Mouse (Mus musculus): ENCODE measurements at regions not wholly inside any gene's neighbourhood (a gene's known extent, or its start where the extent isn't known, plus 50 kb on each side); places are given as distances from the start of the nearest gene placed in this dataset.
A peak's percentile ranks its signal among the peaks of the same experiment; 100 is the strongest.

- Histone ChIP-seq H3K4me1 (ENCODE audit: insufficient read depth, low read length) (no peaks in the 10 kb centered on the region), H3K9me3 (ENCODE audit: low read length) (no peaks in the 10 kb centered on the region), H3K4me3 (ENCODE audit: low read depth, low read length) (no peak overlapping the region), H3K4me2 (ENCODE audit: low read depth, low read length, poor library complexity, severe bottlenecking) (no peak overlapping the region), H3K9ac (replicated peaks; ENCODE audit: low read length, poor library complexity, severe bottlenecking) (no peak overlapping the region), H3K27me3 (ENCODE audit: insufficient read depth, low read length) (no peaks in the 10 kb centered on the region), H3K36me3 (ENCODE audit: insufficient read depth, low read length) (no peaks in the 10 kb centered on the region), H3K27ac (ENCODE audit: low read depth, low read length) (no peak overlapping the region)
- ATAC-seq (ENCODE audit: low FRiP score) (no peak), DNase-seq (ENCODE audit: low spot score) (no peak)
- 90% methylated on average over 2 of the region's 2 CpGs for WGBS
- TF ChIP-seq CTCF (IDR thresholded peaks at IDR 0.05): no peak
Measured at GRCm38 (mm10) chr6:148660152-148660551, 171.1 kb downstream of the Ipo8 start.

- no peak overlapping the region for H3K27ac ChIP-seq (ENCODE audit: low read depth, low read length)
Measured at GRCm38 (mm10) chr6:148653216-148653615, 178.1 kb downstream of the Ipo8 start.

GRCm38 (mm10) chr6:148652434-148652833 is 178.8 kb downstream of the Ipo8 start:
- 32% methylated on average over 4 of the region's 4 CpGs for WGBS
- no peak overlapping the region for H3K9ac ChIP-seq (replicated peaks; ENCODE audit: low read length, poor library complexity, severe bottlenecking)
- H3K4me1 ChIP-seq (ENCODE audit: insufficient read depth, low read length): no peaks in the 10 kb centered on the region
- no peak overlapping the region for H3K4me2 ChIP-seq (ENCODE audit: low read depth, low read length, poor library complexity, severe bottlenecking)
- H3K27me3 ChIP-seq (ENCODE audit: insufficient read depth, low read length): no peaks in the 10 kb centered on the region
- no peak for DNase-seq (ENCODE audit: low spot score)
- peak; percentile 54 for ATAC-seq (ENCODE audit: low FRiP score)
- TF ChIP-seq CTCF (IDR thresholded peaks at IDR 0.05): no peak
- no peak overlapping the region for H3K4me3 ChIP-seq (ENCODE audit: low read depth, low read length)
- no peaks in the 10 kb centered on the region for H3K9me3 ChIP-seq (ENCODE audit: low read length)
- no peak overlapping the region for H3K27ac ChIP-seq (ENCODE audit: low read depth, low read length)
- no peaks in the 10 kb centered on the region for H3K36me3 ChIP-seq (ENCODE audit: insufficient read depth, low read length)

More at GRCm38 (mm10) chr6:148653216-148653615, 178.1 kb downstream of the Ipo8 start:
- no peak for TF ChIP-seq CTCF (IDR thresholded peaks at IDR 0.05)
- H3K36me3 ChIP-seq (ENCODE audit: insufficient read depth, low read length): no peaks in the 10 kb centered on the region
- DNase-seq (ENCODE audit: low spot score): no peak
- H3K4me3 ChIP-seq (ENCODE audit: low read depth, low read length): no peak overlapping the region
- H3K4me2 ChIP-seq (ENCODE audit: low read depth, low read length, poor library complexity, severe bottlenecking): no peak overlapping the region
- no peak overlapping the region for H3K9ac ChIP-seq (replicated peaks; ENCODE audit: low read length, poor library complexity, severe bottlenecking)
- no peaks in the 10 kb centered on the region for H3K4me1 ChIP-seq (ENCODE audit: insufficient read depth, low read length)
- no peaks in the 10 kb centered on the region for H3K9me3 ChIP-seq (ENCODE audit: low read length)
- H3K27me3 ChIP-seq (ENCODE audit: insufficient read depth, low read length): no peaks in the 10 kb centered on the region
- 23% methylated on average over 3 of the region's 3 CpGs for WGBS
- ATAC-seq (ENCODE audit: low FRiP score): no peak

GRCm38 (mm10) chr6:148647423-148648390 is 183.6 kb downstream of the Ipo8 start:
- Histone ChIP-seq H3K9ac (replicated peaks; ENCODE audit: low read length, poor library complexity, severe bottlenecking) (no peak overlapping the region), H3K9me3 (ENCODE audit: low read length) (no peaks in the 10 kb centered on the region), H3K4me1 (ENCODE audit: insufficient read depth, low read length) (no peaks in the 10 kb centered on the region), H3K4me2 (ENCODE audit: low read depth, low read length, poor library complexity, severe bottlenecking) (no peak overlapping the region), H3K4me3 (ENCODE audit: low read depth, low read length) (no peak overlapping the region), H3K36me3 (ENCODE audit: insufficient read depth, low read length) (no peaks in the 10 kb centered on the region), H3K27me3 (ENCODE audit: insufficient read depth, low read length) (no peaks in the 10 kb centered on the region), H3K27ac (ENCODE audit: low read depth, low read length) (no peak overlapping the region)
- DNase-seq (ENCODE audit: low spot score) (no peak), ATAC-seq (ENCODE audit: low FRiP score) (no peak)
- no peak for TF ChIP-seq CTCF (IDR thresholded peaks at IDR 0.05)
- 70% methylated on average over 2 of the region's 2 CpGs for WGBS

- no peak for TF ChIP-seq CTCF (IDR thresholded peaks at IDR 0.05)
- no peak for DNase-seq (ENCODE audit: low spot score)
- H3K36me3 ChIP-seq (ENCODE audit: insufficient read depth, low read length): no peaks in the 10 kb centered on the region
- no peak overlapping the region for H3K27ac ChIP-seq (ENCODE audit: low read depth, low read length)
- 95% methylated on average over 1 of the region's 1 CpGs for WGBS
- H3K9ac ChIP-seq (replicated peaks; ENCODE audit: low read length, poor library complexity, severe bottlenecking): no peak overlapping the region
- no peak overlapping the region for H3K4me2 ChIP-seq (ENCODE audit: low read depth, low read length, poor library complexity, severe bottlenecking)
- ATAC-seq (ENCODE audit: low FRiP score): no peak
- H3K27me3 ChIP-seq (ENCODE audit: insufficient read depth, low read length): no peaks in the 10 kb centered on the region
- H3K4me1 ChIP-seq (ENCODE audit: insufficient read depth, low read length): no peaks in the 10 kb centered on the region
- no peak overlapping the region for H3K4me3 ChIP-seq (ENCODE audit: low read depth, low read length)
- H3K9me3 ChIP-seq (ENCODE audit: low read length): no peaks in the 10 kb centered on the region
Measured at GRCm38 (mm10) chr6:148640595-148640994, 190.7 kb downstream of the Ipo8 start.

GRCm38 (mm10) chr6:148634148-148634547 is 190.0 kb upstream of the Tmtc1 start:
- no peak overlapping the region for H3K4me3 ChIP-seq (ENCODE audit: low read depth, low read length)
- no peaks in the 10 kb centered on the region for H3K36me3 ChIP-seq (ENCODE audit: insufficient read depth, low read length)
- H3K27ac ChIP-seq (ENCODE audit: low read depth, low read length): no peak overlapping the region
- no peak for DNase-seq (ENCODE audit: low spot score)
- H3K9ac ChIP-seq (replicated peaks; ENCODE audit: low read length, poor library complexity, severe bottlenecking): no peak overlapping the region
- no peaks in the 10 kb centered on the region for H3K9me3 ChIP-seq (ENCODE audit: low read length)
- WGBS: 85% methylated on average over 2 of the region's 2 CpGs
- H3K4me1 ChIP-seq (ENCODE audit: insufficient read depth, low read length): no peaks in the 10 kb centered on the region
- no peaks in the 10 kb centered on the region for H3K27me3 ChIP-seq (ENCODE audit: insufficient read depth, low read length)
- no peak overlapping the region for H3K4me2 ChIP-seq (ENCODE audit: low read depth, low read length, poor library complexity, severe bottlenecking)
- no peak for TF ChIP-seq CTCF (IDR thresholded peaks at IDR 0.05)
- ATAC-seq (ENCODE audit: low FRiP score): no peak

All from midbrain, postnatal 0 days (tissue).